Mouse (Mus musculus): ENCODE measurements around the gene Slc7a11. TPM values are rescaled to one million over a fixed set of nuclear protein-coding genes. Genes with fewer than 3 reads are reported as not detected.

Gene Slc7a11
- polyA plus RNA-seq, 1 experiment = 3.0 TPM

GRCm38 (mm10) chr3:50116266-50116665, 327.1 kb downstream of the Slc7a11 start:
- Histone ChIP-seq H3K4me1 (ENCODE audit: control insufficient read depth, insufficient read depth, low read length) (no peaks in the 10 kb centered on the region), H3K27ac (ENCODE audit: control insufficient read depth, insufficient read depth, low read depth, low read length) (no peak overlapping the region), H3K4me3 (ENCODE audit: control insufficient read depth, low read depth, low read length) (no peak overlapping the region), H3K27me3 (ENCODE audit: control insufficient read depth, insufficient read depth, low read length) (no peaks in the 10 kb centered on the region), H3K36me3 (ENCODE audit: control insufficient read depth, insufficient read depth, low read length) (no peaks in the 10 kb centered on the region)
- no peak for TF ChIP-seq POLR2A (IDR thresholded peaks at IDR 0.05; ENCODE audit: control insufficient read depth, low read depth, low read length)
- no peak for TF ChIP-seq CTCF (IDR thresholded peaks at IDR 0.05; ENCODE audit: control insufficient read depth, insufficient read depth, insufficient replicate concordance, low read depth, low read length)

- Histone ChIP-seq H3K4me1 (ENCODE audit: control insufficient read depth, insufficient read depth, low read length) (no peaks in the 10 kb centered on the region), H3K4me3 (ENCODE audit: control insufficient read depth, low read depth, low read length) (no peak overlapping the region), H3K36me3 (ENCODE audit: control insufficient read depth, insufficient read depth, low read length) (no peaks in the 10 kb centered on the region), H3K27me3 (ENCODE audit: control insufficient read depth, insufficient read depth, low read length) (no peaks in the 10 kb centered on the region), H3K27ac (ENCODE audit: control insufficient read depth, insufficient read depth, low read depth, low read length) (no peak overlapping the region)
- TF ChIP-seq CTCF (IDR thresholded peaks at IDR 0.05; ENCODE audit: control insufficient read depth, insufficient read depth, insufficient replicate concordance, low read depth, low read length) (no peak), POLR2A (IDR thresholded peaks at IDR 0.05; ENCODE audit: control insufficient read depth, low read depth, low read length) (no peak)
Observed at GRCm38 (mm10) chr3:50105509-50105908, 337.9 kb downstream of the Slc7a11 start.

GRCm38 (mm10) chr3:50094404-50095092, 348.9 kb downstream of the Slc7a11 start:
- no peak overlapping the region for H3K27ac ChIP-seq (ENCODE audit: control insufficient read depth, insufficient read depth, low read depth, low read length)
- H3K4me1 ChIP-seq (ENCODE audit: control insufficient read depth, insufficient read depth, low read length) = no peaks in the 10 kb centered on the region
- H3K27me3 ChIP-seq (ENCODE audit: control insufficient read depth, insufficient read depth, low read length) = no peaks in the 10 kb centered on the region
- no peak overlapping the region for H3K4me3 ChIP-seq (ENCODE audit: control insufficient read depth, low read depth, low read length)
- TF ChIP-seq POLR2A (IDR thresholded peaks at IDR 0.05; ENCODE audit: control insufficient read depth, low read depth, low read length) = no peak
- no peak for TF ChIP-seq CTCF (IDR thresholded peaks at IDR 0.05; ENCODE audit: control insufficient read depth, insufficient read depth, insufficient replicate concordance, low read depth, low read length)
- H3K36me3 ChIP-seq (ENCODE audit: control insufficient read depth, insufficient read depth, low read length) = no peaks in the 10 kb centered on the region

- Histone ChIP-seq H3K4me3 (ENCODE audit: control insufficient read depth, low read depth, low read length) (no peak overlapping the region), H3K36me3 (ENCODE audit: control insufficient read depth, insufficient read depth, low read length) (no peaks in the 10 kb centered on the region), H3K27me3 (ENCODE audit: control insufficient read depth, insufficient read depth, low read length) (no peaks in the 10 kb centered on the region), H3K4me1 (ENCODE audit: control insufficient read depth, insufficient read depth, low read length) (no peaks in the 10 kb centered on the region), H3K27ac (ENCODE audit: control insufficient read depth, insufficient read depth, low read depth, low read length) (no peak overlapping the region)
- TF ChIP-seq POLR2A (IDR thresholded peaks at IDR 0.05; ENCODE audit: control insufficient read depth, low read depth, low read length) = no peak
Observed at GRCm38 (mm10) chr3:50076979-50077378, 366.4 kb downstream of the Slc7a11 start.

- H3K4me3 ChIP-seq (ENCODE audit: control insufficient read depth, low read depth, low read length) = no peak overlapping the region
- no peaks in the 10 kb centered on the region for H3K36me3 ChIP-seq (ENCODE audit: control insufficient read depth, insufficient read depth, low read length)
- H3K4me1 ChIP-seq (ENCODE audit: control insufficient read depth, insufficient read depth, low read length) = no peaks in the 10 kb centered on the region
- H3K27ac ChIP-seq (ENCODE audit: control insufficient read depth, insufficient read depth, low read depth, low read length) = no peak overlapping the region
- TF ChIP-seq POLR2A (IDR thresholded peaks at IDR 0.05; ENCODE audit: control insufficient read depth, low read depth, low read length) (no peak), CTCF (IDR thresholded peaks at IDR 0.05; ENCODE audit: control insufficient read depth, insufficient read depth, insufficient replicate concordance, low read depth, low read length) (no peak)
- no peaks in the 10 kb centered on the region for H3K27me3 ChIP-seq (ENCODE audit: control insufficient read depth, insufficient read depth, low read length)
Observed at GRCm38 (mm10) chr3:50063396-50063795, 380.0 kb downstream of the Slc7a11 start.

GRCm38 (mm10) chr3:50044666-50045065, 398.7 kb downstream of the Slc7a11 start:
- Histone ChIP-seq H3K27me3 (ENCODE audit: control insufficient read depth, insufficient read depth, low read length) (no peaks in the 10 kb centered on the region), H3K27ac (ENCODE audit: control insufficient read depth, insufficient read depth, low read depth, low read length) (no peak overlapping the region), H3K36me3 (ENCODE audit: control insufficient read depth, insufficient read depth, low read length) (no peaks in the 10 kb centered on the region), H3K4me1 (ENCODE audit: control insufficient read depth, insufficient read depth, low read length) (no peaks in the 10 kb centered on the region), H3K4me3 (ENCODE audit: control insufficient read depth, low read depth, low read length) (no peak overlapping the region)
- TF ChIP-seq POLR2A (IDR thresholded peaks at IDR 0.05; ENCODE audit: control insufficient read depth, low read depth, low read length) (no peak), CTCF (IDR thresholded peaks at IDR 0.05; ENCODE audit: control insufficient read depth, insufficient read depth, insufficient replicate concordance, low read depth, low read length) (no peak)

GRCm38 (mm10) chr3:50044160-50044559, 399.3 kb downstream of the Slc7a11 start:
- TF ChIP-seq CTCF (IDR thresholded peaks at IDR 0.05; ENCODE audit: control insufficient read depth, insufficient read depth, insufficient replicate concordance, low read depth, low read length) (no peak), POLR2A (IDR thresholded peaks at IDR 0.05; ENCODE audit: control insufficient read depth, low read depth, low read length) (no peak)

More at GRCm38 (mm10) chr3:50044160-50044559, 399.3 kb downstream of the Slc7a11 start:
- no peaks in the 10 kb centered on the region for H3K27me3 ChIP-seq (ENCODE audit: control insufficient read depth, insufficient read depth, low read length)
- H3K4me3 ChIP-seq (ENCODE audit: control insufficient read depth, low read depth, low read length) = no peak overlapping the region
- no peaks in the 10 kb centered on the region for H3K4me1 ChIP-seq (ENCODE audit: control insufficient read depth, insufficient read depth, low read length)
- no peak overlapping the region for H3K27ac ChIP-seq (ENCODE audit: control insufficient read depth, insufficient read depth, low read depth, low read length)
- H3K36me3 ChIP-seq (ENCODE audit: control insufficient read depth, insufficient read depth, low read length) = no peaks in the 10 kb centered on the region

Measured in testis, adult 2 months (tissue).